Mouse (Mus musculus): ENCODE data around the gene Rab3a. TPM values are rescaled to one million over a fixed set of nuclear protein-coding genes. Genes with fewer than 3 reads are reported as not detected.

Rab3a gene
- total RNA-seq, 1 experiment = 4.3 TPM

DNA sequence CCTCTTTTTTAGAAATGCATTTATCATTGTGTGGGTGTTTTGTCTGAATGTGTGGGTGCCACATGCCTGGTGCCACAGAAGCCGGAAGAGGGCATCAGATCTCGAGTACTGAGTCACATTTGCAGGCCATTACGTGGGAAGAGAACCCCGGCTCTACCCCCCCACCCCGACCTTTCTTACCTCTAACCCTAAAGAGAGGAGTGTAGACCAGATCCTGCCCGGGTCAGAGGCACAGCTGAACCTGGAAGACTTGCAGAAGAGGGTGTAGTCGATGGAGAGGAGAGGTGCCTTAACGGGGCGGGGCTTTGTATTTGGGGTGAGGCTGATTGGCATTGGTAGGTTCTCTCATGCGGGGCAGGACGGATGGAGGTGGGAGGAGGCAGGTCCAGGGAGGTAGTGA, 9.7 kb upstream of the Rab3a start:
- in situ Hi-C loops (cut with MboI; ENCODE audit: low sequenced_read_pairs in 2 of 2, unreplicated experiment in 2 of 2) = no loop called here

GRCm38 (mm10) chr8:70745691-70746220, 8.7 kb upstream of the Rab3a start:
- in situ Hi-C loops (cut with MboI; ENCODE audit: low sequenced_read_pairs in 2 of 2, unreplicated experiment in 2 of 2) = no loop called here
- no peaks in the 10 kb centered on the region for H3K36me3 ChIP-seq (ENCODE audit: control insufficient read depth, insufficient read depth, low read length, poor library complexity, severe bottlenecking)
- no peak overlapping the region for H3K27ac ChIP-seq (ENCODE audit: insufficient read depth, low read depth, low read length, poor library complexity, severe bottlenecking)
- H3K9ac ChIP-seq (ENCODE audit: insufficient read depth, low read depth, low read length, poor library complexity, severe bottlenecking) = no peak overlapping the region
- H3K4me3 ChIP-seq (ENCODE audit: insufficient read depth in 1 of 2, low read depth in 1 of 2, low read length in 2 of 2, poor library complexity in 1 of 2, severe bottlenecking in 1 of 2) = no peak overlapping the region
- H3K4me1 ChIP-seq (ENCODE audit: control insufficient read depth in 2 of 2, insufficient read depth in 2 of 2, low read length in 2 of 2, poor library complexity in 1 of 2) = peaks cover 2 to 13% of the 10 kb centered on the region in 2 experiments; a peak in 2 of 4 replicates
- no peak for DNase-seq (ENCODE audit: low read depth, low spot score)
- no peaks in the 10 kb centered on the region for H3K9me3 ChIP-seq (ENCODE audit: control insufficient read depth, insufficient read depth, low read depth, low read length)
- TF ChIP-seq MAFK (IDR thresholded peaks at IDR 0.05; ENCODE audit: insufficient read depth, low read depth, low read length) (no peak), ZNF384 (IDR thresholded peaks at IDR 0.05; ENCODE audit: low read depth, low read length) (no peak), HCFC1 (IDR thresholded peaks at IDR 0.05; ENCODE audit: borderline replicate concordance, insufficient read depth, low read length) (no peak), ZC3H11A (IDR thresholded peaks at IDR 0.05; ENCODE audit: borderline replicate concordance, low read depth, low read length) (no peak), CHD2 (IDR thresholded peaks at IDR 0.05; ENCODE audit: low read depth, low read length) (no peak)

More for the DNA sequence above, 9.7 kb upstream of the Rab3a start:
- no peaks in the 10 kb centered on the region for H3K9me3 ChIP-seq (ENCODE audit: control insufficient read depth, insufficient read depth, low read depth, low read length)
- peaks cover 2 to 13% of the 10 kb centered on the region in 2 experiments; a peak in 2 of 4 replicates for H3K4me1 ChIP-seq (ENCODE audit: control insufficient read depth in 2 of 2, insufficient read depth in 2 of 2, low read length in 2 of 2, poor library complexity in 1 of 2)
- no peak for TF ChIP-seq ZNF384 (IDR thresholded peaks at IDR 0.05; ENCODE audit: low read depth, low read length)
- TF ChIP-seq MAFK (IDR thresholded peaks at IDR 0.05; ENCODE audit: insufficient read depth, low read depth, low read length) = no peak
- no peak for TF ChIP-seq HCFC1 (IDR thresholded peaks at IDR 0.05; ENCODE audit: borderline replicate concordance, insufficient read depth, low read length)
- no peak for TF ChIP-seq CHD2 (IDR thresholded peaks at IDR 0.05; ENCODE audit: low read depth, low read length)
- no peak for TF ChIP-seq ZC3H11A (IDR thresholded peaks at IDR 0.05; ENCODE audit: borderline replicate concordance, low read depth, low read length)
- no peak overlapping the region for H3K4me3 ChIP-seq (ENCODE audit: insufficient read depth in 1 of 2, low read depth in 1 of 2, low read length in 2 of 2, poor library complexity in 1 of 2, severe bottlenecking in 1 of 2)
- H3K9ac ChIP-seq (ENCODE audit: insufficient read depth, low read depth, low read length, poor library complexity, severe bottlenecking) = no peak overlapping the region
- no peak for DNase-seq (ENCODE audit: low read depth, low spot score)
- H3K27ac ChIP-seq (ENCODE audit: insufficient read depth, low read depth, low read length, poor library complexity, severe bottlenecking) = no peak overlapping the region
- H3K36me3 ChIP-seq (ENCODE audit: control insufficient read depth, insufficient read depth, low read length, poor library complexity, severe bottlenecking) = no peaks in the 10 kb centered on the region

DNA sequence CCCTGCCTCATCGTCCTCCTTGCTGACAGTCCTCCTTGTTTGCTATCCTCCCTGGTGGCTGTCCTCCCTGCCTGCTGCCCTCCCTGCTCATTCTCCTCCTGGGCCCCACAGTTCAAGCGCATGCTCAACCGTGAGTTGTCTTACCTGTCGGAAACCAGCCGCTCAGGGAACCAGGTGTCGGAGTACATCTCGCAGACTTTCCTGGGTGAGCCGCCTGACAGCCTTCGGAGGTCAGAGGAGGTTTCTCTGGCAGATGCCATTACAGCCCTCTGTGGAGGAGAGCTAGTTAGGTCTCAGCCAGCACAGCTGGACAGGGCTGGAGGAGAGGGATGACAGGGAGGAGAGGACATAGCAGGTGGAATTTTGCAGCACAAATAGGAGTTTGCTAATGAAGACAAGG, 7.8 kb upstream of the Rab3a start:
- in situ Hi-C loops (cut with MboI; ENCODE audit: low sequenced_read_pairs in 2 of 2, unreplicated experiment in 2 of 2) = no loop called here
- Histone ChIP-seq H3K27ac (ENCODE audit: insufficient read depth, low read depth, low read length, poor library complexity, severe bottlenecking) (no peak overlapping the region), H3K4me3 (ENCODE audit: insufficient read depth in 1 of 2, low read depth in 1 of 2, low read length in 2 of 2, poor library complexity in 1 of 2, severe bottlenecking in 1 of 2) (no peak overlapping the region), H3K36me3 (ENCODE audit: control insufficient read depth, insufficient read depth, low read length, poor library complexity, severe bottlenecking) (no peaks in the 10 kb centered on the region), H3K4me1 (ENCODE audit: control insufficient read depth in 2 of 2, insufficient read depth in 2 of 2, low read length in 2 of 2, poor library complexity in 1 of 2) (peaks cover 2 to 13% of the 10 kb centered on the region in 2 experiments; a peak in 2 of 4 replicates), H3K9me3 (ENCODE audit: control insufficient read depth, insufficient read depth, low read depth, low read length) (no peaks in the 10 kb centered on the region), H3K9ac (ENCODE audit: insufficient read depth, low read depth, low read length, poor library complexity, severe bottlenecking) (no peak overlapping the region)
- TF ChIP-seq MAFK (IDR thresholded peaks at IDR 0.05; ENCODE audit: insufficient read depth, low read depth, low read length) (no peak), ZNF384 (IDR thresholded peaks at IDR 0.05; ENCODE audit: low read depth, low read length) (no peak), HCFC1 (IDR thresholded peaks at IDR 0.05; ENCODE audit: borderline replicate concordance, insufficient read depth, low read length) (no peak), CHD2 (IDR thresholded peaks at IDR 0.05; ENCODE audit: low read depth, low read length) (no peak), ZC3H11A (IDR thresholded peaks at IDR 0.05; ENCODE audit: borderline replicate concordance, low read depth, low read length) (no peak)
- DNase-seq (ENCODE audit: low read depth, low spot score) = no peak

GRCm38 (mm10) chr8:70747211-70747890, 7.1 kb upstream of the Rab3a start:
- DNase-seq (ENCODE audit: low read depth, low spot score) = no peak
- no peak overlapping the region for H3K9ac ChIP-seq (ENCODE audit: insufficient read depth, low read depth, low read length, poor library complexity, severe bottlenecking)

More at GRCm38 (mm10) chr8:70747211-70747890, 7.1 kb upstream of the Rab3a start:
- Histone ChIP-seq H3K4me3 (ENCODE audit: insufficient read depth in 1 of 2, low read depth in 1 of 2, low read length in 2 of 2, poor library complexity in 1 of 2, severe bottlenecking in 1 of 2) (no peak overlapping the region), H3K4me1 (ENCODE audit: control insufficient read depth in 2 of 2, insufficient read depth in 2 of 2, low read length in 2 of 2, poor library complexity in 1 of 2) (peaks cover 2 to 15% of the 10 kb centered on the region in 2 experiments; a peak in 2 of 4 replicates), H3K27ac (ENCODE audit: insufficient read depth, low read depth, low read length, poor library complexity, severe bottlenecking) (no peak overlapping the region), H3K9me3 (ENCODE audit: control insufficient read depth, insufficient read depth, low read depth, low read length) (no peaks in the 10 kb centered on the region), H3K36me3 (ENCODE audit: control insufficient read depth, insufficient read depth, low read length, poor library complexity, severe bottlenecking) (no peaks in the 10 kb centered on the region)
- TF ChIP-seq ZC3H11A (IDR thresholded peaks at IDR 0.05; ENCODE audit: borderline replicate concordance, low read depth, low read length) (no peak), CHD2 (IDR thresholded peaks at IDR 0.05; ENCODE audit: low read depth, low read length) (no peak), HCFC1 (IDR thresholded peaks at IDR 0.05; ENCODE audit: borderline replicate concordance, insufficient read depth, low read length) (no peak), ZNF384 (IDR thresholded peaks at IDR 0.05; ENCODE audit: low read depth, low read length) (no peak), MAFK (IDR thresholded peaks at IDR 0.05; ENCODE audit: insufficient read depth, low read depth, low read length) (no peak)
- in situ Hi-C loops (cut with MboI; ENCODE audit: low sequenced_read_pairs in 2 of 2, unreplicated experiment in 2 of 2) = no loop called here
